Mouse (Mus musculus) kidney, adult 2 months (tissue): ENCODE measurements at regions not wholly inside any gene's neighbourhood (a gene's known extent, or its start where the extent isn't known, plus 50 kb on each side); places are given as distances from the start of the nearest gene placed in this dataset.

Source experiments
- CTCF ChIP-seq: fragments of 200-500 bp; conservative IDR thresholded peaks from 2 replicates; pipeline ENCODE4 v1.5.1; 2011; ENCODE audit warnings: low read depth, mild to moderate bottlenecking, control low read depth, low read length, moderate library complexity, mixed read lengths; ENCODE audit not compliant: insufficient read depth, insufficient read length
- POLR2A ChIP-seq: fragments of 200-500 bp; IDR thresholded peaks from one replicate; pipeline ENCODE4 v1.6.1; 2011; ENCODE audit warnings: low read depth, low read length, control low read depth

DNA sequence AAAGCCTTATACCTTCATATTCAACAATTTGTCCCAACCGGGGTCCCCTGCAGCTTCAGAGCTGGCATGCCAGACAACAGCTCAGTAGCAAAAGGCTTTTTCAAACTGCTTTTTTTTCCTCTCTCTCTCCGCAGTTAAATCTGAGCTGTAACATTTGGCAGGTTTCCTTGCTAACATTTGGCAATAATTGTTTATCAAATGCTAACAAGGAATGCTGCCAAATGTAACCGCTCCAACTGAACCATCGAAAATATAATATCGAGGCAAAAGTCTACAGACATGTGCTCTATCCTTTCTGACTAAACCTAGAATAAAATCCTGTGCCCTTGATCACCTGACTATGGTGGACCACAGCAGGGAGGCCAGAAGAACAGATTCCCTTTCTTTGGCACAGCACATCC is 200.2 kb upstream of the Dpyd start:
- TF ChIP-seq CTCF (no peak), POLR2A (no peak)
